Mouse (Mus musculus): ENCODE results near the gene Gm10471. TPM values are rescaled to one million over a fixed set of nuclear protein-coding genes. Genes with fewer than 3 reads are reported as not detected.

Gene Gm10471
- polyA plus RNA-seq (2014; fragmentation: Illumina TruSeq; extraction: RNeasy Lipid Tissue Mini Kit (QIAGEN cat#74804); ENCODE audit: insufficient read depth, low read depth, low replicate concordance): not detected

DNA sequence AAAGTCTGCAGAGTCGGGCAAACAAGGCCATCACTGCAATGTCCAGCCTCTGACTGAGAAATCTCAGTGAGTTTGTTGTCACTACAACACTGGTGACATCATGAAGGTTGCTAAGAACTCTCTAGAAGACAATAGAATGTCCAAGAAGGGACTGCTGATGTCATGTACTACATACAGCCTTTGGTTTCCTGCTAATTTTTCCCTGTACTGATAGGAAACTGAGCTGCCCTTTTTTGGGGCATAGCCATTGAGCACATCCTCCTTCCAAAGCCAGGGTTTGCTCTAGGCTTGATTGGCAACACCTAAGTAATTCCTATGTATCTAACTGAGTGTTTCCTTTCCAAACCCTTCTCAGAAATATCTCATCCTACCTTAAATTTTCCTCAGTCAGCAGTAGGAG lies at the start of gene Gm10471:
Gm10471 (minus strand) TSS at position 101 of the 400 bp plus-strand sequence.

DNA sequence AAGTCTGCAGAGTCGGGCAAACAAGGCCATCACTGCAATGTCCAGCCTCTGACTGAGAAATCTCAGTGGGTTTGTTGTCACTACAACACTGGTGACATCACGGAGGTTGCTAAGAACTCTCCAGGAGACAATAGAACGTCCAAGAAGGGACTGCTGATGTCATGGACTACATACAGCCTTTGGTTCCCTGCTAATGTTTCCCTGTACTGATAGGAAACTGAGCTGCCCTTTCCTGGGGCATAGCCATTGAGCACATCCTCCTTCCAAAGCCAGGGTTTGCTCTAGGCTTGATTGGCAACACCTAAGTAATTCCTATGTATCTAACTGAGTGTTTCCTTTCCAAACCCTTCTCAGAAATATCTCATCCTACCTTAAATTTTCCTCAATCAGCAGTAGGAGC lies 32.2 kb upstream of the Gm10471 start, which contains the start of gene Gm10220:
Gm10220 (minus strand) TSS at position 101 of the 400 bp plus-strand sequence.

DNA sequence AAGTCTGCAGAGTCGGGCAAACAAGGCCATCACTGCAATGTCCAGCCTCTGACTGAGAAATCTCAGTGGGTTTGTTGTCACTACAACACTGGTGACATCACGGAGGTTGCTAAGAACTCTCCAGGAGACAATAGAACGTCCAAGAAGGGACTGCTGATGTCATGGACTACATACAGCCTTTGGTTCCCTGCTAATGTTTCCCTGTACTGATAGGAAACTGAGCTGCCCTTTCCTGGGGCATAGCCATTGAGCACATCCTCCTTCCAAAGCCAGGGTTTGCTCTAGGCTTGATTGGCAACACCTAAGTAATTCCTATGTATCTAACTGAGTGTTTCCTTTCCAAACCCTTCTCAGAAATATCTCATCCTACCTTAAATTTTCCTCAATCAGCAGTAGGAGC lies 16.2 kb upstream of the Gm10471 start, which contains the start of gene 5031410I06Rik:
5031410I06Rik (minus strand) TSS at position 101 of the 400 bp plus-strand sequence.

DNA sequence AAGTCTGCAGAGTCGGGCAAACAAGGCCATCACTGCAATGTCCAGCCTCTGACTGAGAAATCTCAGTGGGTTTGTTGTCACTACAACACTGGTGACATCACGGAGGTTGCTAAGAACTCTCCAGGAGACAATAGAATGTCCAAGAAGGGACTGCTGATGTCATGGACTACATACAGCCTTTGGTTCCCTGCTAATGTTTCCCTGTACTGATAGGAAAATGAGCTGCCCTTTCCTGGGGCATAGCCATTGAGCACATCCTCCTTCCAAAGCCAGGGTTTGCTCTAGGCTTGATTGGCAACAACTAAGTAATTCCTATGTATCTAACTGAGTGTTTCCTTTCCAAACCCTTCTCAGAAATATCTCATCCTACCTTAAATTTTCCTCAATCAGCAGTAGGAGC lies 30.6 kb downstream of the Gm10471 start, which contains the start of gene Gm7347:
Gm7347 (minus strand) TSS at position 101 of the 400 bp plus-strand sequence.

DNA sequence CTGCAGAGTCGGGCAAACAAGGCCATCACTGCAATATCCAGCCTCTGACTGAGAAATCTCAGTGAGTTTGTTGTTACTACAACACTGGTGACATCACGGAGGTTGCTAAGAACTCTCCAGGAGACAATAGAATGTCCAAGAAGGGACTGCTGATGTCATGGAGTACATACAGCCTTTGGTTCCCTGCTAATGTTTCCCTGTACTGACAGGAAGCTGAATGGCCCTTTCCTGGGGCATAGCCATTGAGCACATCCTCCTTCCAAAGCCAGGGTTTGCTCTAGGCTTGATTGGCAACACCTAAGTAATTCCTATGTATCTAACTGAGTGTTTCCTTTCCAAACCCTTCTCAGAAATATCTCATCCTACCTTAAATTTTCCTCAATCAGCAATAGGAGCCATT lies 49.6 kb downstream of the Gm10471 start, which contains the start of gene Speer4a:
Speer4a (minus strand) TSS at position 101 of the 400 bp plus-strand sequence.

Other genes starting within 250 kb of the Gm10471 start
- not detected for gene Gm21663, start 146.9 kb downstream of the Gm10471 start, polyA plus RNA-seq (2014; fragmentation: Illumina TruSeq; extraction: RNeasy Lipid Tissue Mini Kit (QIAGEN cat#74804); ENCODE audit: insufficient read depth, low read depth, low replicate concordance)
- not detected for gene Gm21671, start 134.9 kb downstream of the Gm10471 start, polyA plus RNA-seq (2014; fragmentation: Illumina TruSeq; extraction: RNeasy Lipid Tissue Mini Kit (QIAGEN cat#74804); ENCODE audit: insufficient read depth, low read depth, low replicate concordance)
- gene Gm21680, start 116.6 kb downstream of the Gm10471 start, polyA plus RNA-seq (2014; fragmentation: Illumina TruSeq; extraction: RNeasy Lipid Tissue Mini Kit (QIAGEN cat#74804); ENCODE audit: insufficient read depth, low read depth, low replicate concordance): not detected
- gene Gm21698, start 100.6 kb downstream of the Gm10471 start, polyA plus RNA-seq (2014; fragmentation: Illumina TruSeq; extraction: RNeasy Lipid Tissue Mini Kit (QIAGEN cat#74804); ENCODE audit: insufficient read depth, low read depth, low replicate concordance): not detected
- gene Gm1979, start 84.5 kb downstream of the Gm10471 start, polyA plus RNA-seq (2014; fragmentation: Illumina TruSeq; extraction: RNeasy Lipid Tissue Mini Kit (QIAGEN cat#74804); ENCODE audit: insufficient read depth, low read depth, low replicate concordance): not detected
- not detected for gene Gm5862, start 66.4 kb downstream of the Gm10471 start, polyA plus RNA-seq (2014; fragmentation: Illumina TruSeq; extraction: RNeasy Lipid Tissue Mini Kit (QIAGEN cat#74804); ENCODE audit: insufficient read depth, low read depth, low replicate concordance)
- gene Speer4a, start 49.7 kb downstream of the Gm10471 start, polyA plus RNA-seq (2014; fragmentation: Illumina TruSeq; extraction: RNeasy Lipid Tissue Mini Kit (QIAGEN cat#74804); ENCODE audit: insufficient read depth, low read depth, low replicate concordance): not detected
- not detected for gene Gm7347, start 30.7 kb downstream of the Gm10471 start, polyA plus RNA-seq (2014; fragmentation: Illumina TruSeq; extraction: RNeasy Lipid Tissue Mini Kit (QIAGEN cat#74804); ENCODE audit: insufficient read depth, low read depth, low replicate concordance)
- gene 5031410I06Rik, start 16.1 kb upstream of the Gm10471 start, polyA plus RNA-seq (2014; fragmentation: Illumina TruSeq; extraction: RNeasy Lipid Tissue Mini Kit (QIAGEN cat#74804); ENCODE audit: insufficient read depth, low read depth, low replicate concordance): not detected
- gene Gm10220, start 32.1 kb upstream of the Gm10471 start, polyA plus RNA-seq (2014; fragmentation: Illumina TruSeq; extraction: RNeasy Lipid Tissue Mini Kit (QIAGEN cat#74804); ENCODE audit: insufficient read depth, low read depth, low replicate concordance): not detected
- gene Gm7361, start 168.4 kb upstream of the Gm10471 start, polyA plus RNA-seq (2014; fragmentation: Illumina TruSeq; extraction: RNeasy Lipid Tissue Mini Kit (QIAGEN cat#74804); ENCODE audit: insufficient read depth, low read depth, low replicate concordance): not detected

Data from lung, adult 10 weeks (tissue).